Mouse (Mus musculus): Measurements from ENCODE around the gene Mfsd8. TPM values are rescaled to one million over a fixed set of nuclear protein-coding genes. Genes with fewer than 3 reads are reported as not detected.

The Mfsd8 gene
- total and polyA plus RNA-seq, 3 experiments: 4.9 to 18.9 (median 16.1) TPM

DNA sequence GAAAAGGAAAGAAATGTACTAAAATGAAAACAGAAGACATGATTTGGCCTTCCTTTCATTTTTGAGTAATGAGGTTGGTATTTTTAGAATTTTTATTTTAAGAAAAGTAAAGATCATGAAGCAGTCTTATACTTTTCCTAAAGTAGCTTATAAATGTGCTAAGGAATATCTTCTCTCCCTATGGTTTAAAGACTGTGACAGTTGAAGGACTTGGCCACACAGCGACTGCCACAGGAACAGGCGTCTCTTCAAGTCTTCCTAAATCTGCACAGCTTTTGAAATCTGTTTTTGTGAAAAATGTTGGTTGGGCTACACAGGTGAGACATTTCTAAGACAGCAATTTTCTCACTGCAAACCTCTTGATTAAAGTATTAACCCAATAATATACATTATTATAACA lies 33.4 kb downstream of the Mfsd8 start:
- Histone ChIP-seq H3K9ac (ENCODE audit: low read depth, low read length) (no peak overlapping the region), H3K79me2 (replicated peaks; ENCODE audit: control insufficient read depth, insufficient read depth, low read length) (no peaks in the 10 kb centered on the region), H3K27ac (no peak overlapping the region), H3K4me3 (no peak overlapping the region), H3K4me1 (ENCODE audit: control insufficient read depth, insufficient read depth, low read length) (no peaks in the 10 kb centered on the region), H3K27me3 (ENCODE audit: control insufficient read depth, insufficient read depth, low read length) (no peaks in the 10 kb centered on the region), H3K36me3 (ENCODE audit: control insufficient read depth, insufficient read depth, low read length) (no peaks in the 10 kb centered on the region)
- intact Hi-C loops (cut with DNase I): no loop called here
- no peak for TF ChIP-seq POLR2A (IDR thresholded peaks at IDR 0.05; ENCODE audit: insufficient read depth, low read depth, low read length)
- TF ChIP-seq CTCF (IDR thresholded peaks at IDR 0.05): no peak
- no peak for DNase-seq
- 97% methylated on average over 2 of the region's 2 CpGs for WGBS

DNA sequence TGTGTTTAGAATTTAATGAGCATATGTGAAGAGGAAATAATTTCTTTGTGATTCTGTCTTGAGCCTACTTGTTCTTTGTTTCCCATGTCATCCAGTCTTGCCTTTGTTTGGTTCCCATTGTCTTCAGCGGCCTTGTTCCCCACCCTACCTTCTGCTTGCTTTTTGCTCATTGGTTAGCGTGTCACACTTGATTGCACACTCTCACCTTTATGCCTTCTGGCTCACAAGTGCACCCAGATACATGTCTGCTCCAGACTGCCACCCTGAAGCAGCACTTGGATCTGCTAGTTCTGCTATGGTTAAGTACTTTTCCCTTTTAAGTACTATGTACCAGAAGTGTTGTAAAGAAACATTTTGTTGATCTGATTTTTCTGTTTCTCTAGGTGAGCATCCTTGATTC lies 36.8 kb downstream of the Mfsd8 start:
- Histone ChIP-seq H3K79me2 (replicated peaks; ENCODE audit: control insufficient read depth, insufficient read depth, low read length) (no peaks in the 10 kb centered on the region), H3K27me3 (ENCODE audit: control insufficient read depth, insufficient read depth, low read length) (no peaks in the 10 kb centered on the region), H3K4me1 (ENCODE audit: control insufficient read depth, insufficient read depth, low read length) (no peaks in the 10 kb centered on the region), H3K4me3 (no peak overlapping the region), H3K36me3 (ENCODE audit: control insufficient read depth, insufficient read depth, low read length) (no peaks in the 10 kb centered on the region), H3K9ac (ENCODE audit: low read depth, low read length) (no peak overlapping the region), H3K27ac (no peak overlapping the region)
- TF ChIP-seq CTCF (IDR thresholded peaks at IDR 0.05): no peak
- WGBS: 84% methylated on average over 2 of the region's 2 CpGs
- no peak for DNase-seq
- intact Hi-C loops (cut with DNase I): no loop called here

DNA sequence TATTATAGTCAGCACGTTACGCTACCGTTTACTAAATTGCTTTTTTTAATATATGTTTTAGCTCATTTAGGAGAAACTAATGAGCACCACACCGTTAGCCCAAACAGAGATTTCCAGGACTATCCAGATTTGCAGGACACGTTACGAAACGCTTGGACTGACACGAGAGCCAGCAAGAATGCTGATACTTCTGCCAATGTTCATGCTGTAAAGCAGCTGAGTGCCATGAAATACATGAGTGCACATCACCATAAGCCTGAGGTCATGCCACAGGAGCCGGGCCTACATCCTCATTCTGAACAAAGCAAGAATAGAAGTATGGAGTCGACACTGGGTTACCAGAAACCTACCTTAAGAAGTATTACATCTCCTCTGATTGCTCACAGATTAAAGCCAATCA lies 38.0 kb downstream of the Mfsd8 start:
- Histone ChIP-seq H3K36me3 (ENCODE audit: control insufficient read depth, insufficient read depth, low read length) (no peaks in the 10 kb centered on the region), H3K79me2 (replicated peaks; ENCODE audit: control insufficient read depth, insufficient read depth, low read length) (no peaks in the 10 kb centered on the region), H3K4me1 (ENCODE audit: control insufficient read depth, insufficient read depth, low read length) (no peaks in the 10 kb centered on the region), H3K9ac (ENCODE audit: low read depth, low read length) (no peak overlapping the region), H3K27ac (no peak overlapping the region), H3K4me3 (no peak overlapping the region), H3K27me3 (ENCODE audit: control insufficient read depth, insufficient read depth, low read length) (no peaks in the 10 kb centered on the region)
- WGBS: 93% methylated on average over 10 of the region's 10 CpGs
- intact Hi-C loops (cut with DNase I): no loop called here
- no peak for TF ChIP-seq POLR2A (IDR thresholded peaks at IDR 0.05; ENCODE audit: insufficient read depth, low read depth, low read length)
- no peak for TF ChIP-seq CTCF (IDR thresholded peaks at IDR 0.05)
- no peak for TF ChIP-seq EP300 (IDR thresholded peaks at IDR 0.05; ENCODE audit: insufficient read depth, low read depth, low read length)
- DNase-seq: no peak

DNA sequence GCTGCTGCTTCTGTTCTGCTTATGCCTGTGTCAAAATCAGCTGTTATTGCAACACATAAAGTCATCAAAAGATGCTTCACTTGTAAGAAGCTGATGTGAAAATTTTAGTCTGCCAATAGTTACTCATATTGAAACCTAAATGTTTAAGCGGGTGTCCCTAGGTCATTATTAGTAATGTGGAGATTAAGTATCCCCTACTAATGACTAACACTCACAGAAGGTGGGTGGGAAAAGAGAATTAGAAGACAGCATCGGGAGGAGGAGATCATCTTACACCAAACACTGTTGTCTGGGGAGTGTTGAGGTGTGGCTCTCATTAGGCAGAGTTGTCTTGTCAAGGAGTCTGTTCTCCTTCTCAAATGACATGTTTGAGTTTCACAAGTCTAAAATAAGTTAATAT lies 39.8 kb downstream of the Mfsd8 start:
- Histone ChIP-seq H3K27ac (no peak overlapping the region), H3K27me3 (ENCODE audit: control insufficient read depth, insufficient read depth, low read length) (no peaks in the 10 kb centered on the region), H3K36me3 (ENCODE audit: control insufficient read depth, insufficient read depth, low read length) (no peaks in the 10 kb centered on the region), H3K4me1 (ENCODE audit: control insufficient read depth, insufficient read depth, low read length) (no peaks in the 10 kb centered on the region), H3K79me2 (replicated peaks; ENCODE audit: control insufficient read depth, insufficient read depth, low read length) (no peaks in the 10 kb centered on the region), H3K4me3 (no peak overlapping the region), H3K9ac (ENCODE audit: low read depth, low read length) (no peak overlapping the region)
- DNase-seq: no peak
- WGBS: 73% methylated on average over 2 of the region's 2 CpGs
- no peak for TF ChIP-seq CTCF (IDR thresholded peaks at IDR 0.05)
- intact Hi-C loops (cut with DNase I): no loop called here

DNA sequence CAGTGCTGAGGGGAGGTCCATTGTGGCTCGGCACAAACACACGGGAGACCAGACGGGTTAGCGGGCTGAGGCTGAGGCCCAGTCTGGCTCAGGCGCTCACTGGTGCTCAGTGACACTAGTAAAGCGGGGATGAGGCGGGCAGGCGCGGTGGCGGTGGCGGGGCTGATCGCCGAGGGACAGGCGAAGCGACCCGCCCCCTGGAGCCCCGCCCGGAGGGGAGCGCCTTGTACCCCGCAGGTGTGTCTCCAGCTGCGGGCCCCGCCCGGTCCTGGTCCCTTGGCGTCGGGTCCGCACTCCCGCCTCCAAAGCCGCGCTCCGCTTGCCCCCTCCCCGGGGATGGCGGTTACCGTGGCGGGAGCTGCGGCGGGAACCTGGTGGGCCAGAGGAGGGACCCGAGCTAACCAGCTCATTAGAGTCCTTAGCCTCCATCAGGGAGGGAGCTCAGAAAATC lies 46.3 kb downstream of the Mfsd8 start:
- WGBS: under 1% methylated on average over 33 of the region's 37 CpGs
- Histone ChIP-seq H3K27me3 (ENCODE audit: control insufficient read depth, insufficient read depth, low read length) (no peaks in the 10 kb centered on the region), H3K4me1 (ENCODE audit: control insufficient read depth, insufficient read depth, low read length) (no peaks in the 10 kb centered on the region), H3K36me3 (ENCODE audit: control insufficient read depth, insufficient read depth, low read length) (no peaks in the 10 kb centered on the region), H3K79me2 (replicated peaks; ENCODE audit: control insufficient read depth, insufficient read depth, low read length) (no peaks in the 10 kb centered on the region), H3K4me3 (peak overlapping the region; percentile 90), H3K9ac (ENCODE audit: low read depth, low read length) (peak overlapping the region; percentile 69), H3K27ac (no peak overlapping the region)
- TF ChIP-seq EP300 (IDR thresholded peaks at IDR 0.05; ENCODE audit: insufficient read depth, low read depth, low read length) (no peak), CTCF (IDR thresholded peaks at IDR 0.05) (no peak), POLR2A (IDR thresholded peaks at IDR 0.05; ENCODE audit: insufficient read depth, low read depth, low read length) (no peak)
- intact Hi-C loops (cut with DNase I): no loop called here
- DNase-seq: no peak

DNA sequence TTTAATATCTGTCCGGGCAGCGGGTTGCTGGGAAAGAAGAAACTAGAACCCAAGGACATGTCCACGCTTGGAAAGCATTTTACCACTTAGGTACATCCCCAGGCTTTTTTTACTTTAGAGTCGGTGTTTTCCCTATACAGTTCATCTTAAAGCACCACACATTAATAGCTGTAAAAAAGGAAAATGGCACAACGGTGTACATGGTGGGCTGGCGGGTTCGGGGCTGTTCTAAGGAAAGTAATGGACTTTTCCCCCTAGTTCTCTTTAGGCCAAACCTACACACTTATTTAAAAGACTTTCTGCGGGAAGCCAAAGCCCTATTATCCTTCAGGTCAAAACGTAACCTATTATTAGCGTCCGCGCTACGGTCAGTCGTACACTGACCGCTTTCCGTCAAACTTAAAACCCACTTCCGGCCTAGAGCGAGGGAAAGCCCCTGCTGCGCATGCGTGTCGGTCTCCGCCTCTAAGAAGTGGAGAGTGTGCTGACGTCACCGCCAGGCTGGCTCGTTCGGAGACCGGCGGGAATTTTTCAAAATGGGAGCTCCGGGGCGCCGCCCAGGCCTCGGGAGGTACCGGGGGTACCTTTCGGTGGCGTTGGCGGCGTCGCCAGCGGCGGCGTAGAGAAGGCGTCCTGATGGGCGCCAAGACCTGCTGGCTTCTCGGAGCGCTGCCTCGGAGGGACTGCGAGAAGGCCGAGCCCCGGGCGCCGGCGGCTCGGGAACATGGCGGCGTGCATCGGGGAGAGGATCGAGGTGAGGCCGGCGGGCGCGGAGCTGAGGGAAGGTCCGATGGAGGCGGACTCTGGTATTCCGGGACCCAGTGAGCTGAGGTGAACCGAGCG lies 46.9 kb downstream of the Mfsd8 start, which contains the start of gene Plk4:
Plk4 (plus strand) TSS at position 490 of the 843 bp plus-strand sequence.
- Histone ChIP-seq H3K9ac (ENCODE audit: low read depth, low read length) (peak within 1 kb of the TSS; percentile 69), H3K4me1 (ENCODE audit: control insufficient read depth, insufficient read depth, low read length) (no peaks in the 10 kb centered on the region), H3K36me3 (ENCODE audit: control insufficient read depth, insufficient read depth, low read length) (no peaks in the 10 kb centered on the region), H3K4me3 (peak within 1 kb of the TSS; percentile 90), H3K27me3 (ENCODE audit: control insufficient read depth, insufficient read depth, low read length) (no peaks in the 10 kb centered on the region), H3K79me2 (replicated peaks; ENCODE audit: control insufficient read depth, insufficient read depth, low read length) (no peaks in the 10 kb centered on the region), H3K27ac (peak within 1 kb of the TSS; percentile 81)
- WGBS: 2% methylated on average over 65 of the region's 66 CpGs
- DNase-seq: peak; percentile 94 to 97
- TF ChIP-seq EP300 (IDR thresholded peaks at IDR 0.05; ENCODE audit: insufficient read depth, low read depth, low read length): 0 out of 2 replicates have a peak, but pooled peaks have one; percentile 31
- peak; percentile 84 for TF ChIP-seq POLR2A (IDR thresholded peaks at IDR 0.05; ENCODE audit: insufficient read depth, low read depth, low read length)
- TF ChIP-seq CTCF (IDR thresholded peaks at IDR 0.05): 0 out of 2 replicates have a peak, but pooled peaks have one; percentile 14
- intact Hi-C loops (cut with DNase I): loop anchor here (2.0 to 5.0 kb wide), 3 partner anchors 53 to 188 kb away; no protein-coding TSS in a partner anchor

Measured in heart, adult 2 months (tissue).